Mouse (Mus musculus) C2C12 (cell line): ENCODE data around the gene Ppp1r12b. TPM values are rescaled to one million over a fixed set of nuclear protein-coding genes. Genes with fewer than 3 reads are reported as not detected.

Source experiments
- H3K27me3 ChIP-seq: one replicate; pipeline ENCODE4 v1.6.1; 2011; ENCODE audit not compliant: control insufficient read depth, insufficient read depth, insufficient read length
- H3K36me3 ChIP-seq: one replicate; pipeline ENCODE4 v1.6.1; 2011; ENCODE audit not compliant: control insufficient read depth, insufficient read depth
- H3K4me3 ChIP-seq: one replicate; pipeline ENCODE4 v1.5.1; 2011; ENCODE audit warnings: mild to moderate bottlenecking, control low read depth; ENCODE audit not compliant: poor library complexity, insufficient read depth, severe bottlenecking
- H3K79me2 ChIP-seq: one replicate; pipeline ENCODE4 v1.6.1; 2011; ENCODE audit not compliant: control insufficient read depth, insufficient read depth
- H3K79me3 ChIP-seq: one replicate; pipeline ENCODE4 v1.6.1; 2011; ENCODE audit warnings: low read depth, control low read depth
- H3ac ChIP-seq: one replicate; pipeline ENCODE3; 2011; ENCODE audit warnings: low read depth; ENCODE audit not compliant: control insufficient read depth, insufficient read length
- CEBPB ChIP-seq: IDR thresholded peaks from one replicate; pipeline ENCODE4 v1.6.1; 2011; ENCODE audit warnings: low read depth, mild to moderate bottlenecking, control low read depth, moderate library complexity
- CTCF ChIP-seq: IDR thresholded peaks from one replicate; pipeline ENCODE4 v1.5.1; 2011; ENCODE audit not compliant: control insufficient read depth, insufficient read depth, insufficient read length
- FOSL1 ChIP-seq: IDR thresholded peaks from one replicate; pipeline ENCODE4 v1.8.0; 2011; ENCODE audit warnings: mild to moderate bottlenecking, low read length; ENCODE audit not compliant: poor library complexity, insufficient read depth, severe bottlenecking
- MAX ChIP-seq: IDR thresholded peaks from one replicate; pipeline ENCODE4 v1.6.1; 2011; ENCODE audit warnings: mild to moderate bottlenecking, control low read depth
- MYOD1 ChIP-seq: IDR thresholded peaks from one replicate; pipeline ENCODE4 v1.6.1; 2011; ENCODE audit warnings: low read depth; ENCODE audit not compliant: control insufficient read depth, insufficient read length
- MYOG ChIP-seq: IDR thresholded peaks from one replicate; pipeline ENCODE4 v1.6.1; 2011; ENCODE audit not compliant: control insufficient read depth, insufficient read length; ENCODE audit errors: extremely low read depth
- USF1 ChIP-seq: IDR thresholded peaks from one replicate; pipeline ENCODE4 v1.6.1; 2011; ENCODE audit warnings: low read depth, mild to moderate bottlenecking, control low read depth, moderate library complexity
- polyA plus RNA-seq: library from polyadenylated mRNA; unstranded; fragments of >200 nt; fragmentation: generic; extraction: Trizol; gene quantifications from one replicate; pipeline ENCODE4 v1.2.1, GENCODE M21; 2012; ENCODE audit warnings: missing spikeins

The Ppp1r12b gene
- polyA plus RNA-seq, 1 experiment: 1.5 TPM

GRCm38 (mm10) chr1:134987962-134988341, 32.2 kb upstream of the Ppp1r12b start:
- Histone ChIP-seq H3K27me3 (no peaks in the 10 kb centered on the region), H3K4me3 (no peak overlapping the region), H3K79me2 (no peaks in the 10 kb centered on the region), H3K79me3 (no peaks in the 10 kb centered on the region), H3K36me3 (peaks cover 12% of the 10 kb centered on the region), H3ac (no peak overlapping the region)
- TF ChIP-seq MAX (no peak), MYOD1 (no peak), CEBPB (no peak), FOSL1 (no peak), MYOG (no peak), CTCF (no peak), USF1 (no peak)

- TF ChIP-seq MYOG (no peak), MAX (no peak), USF1 (no peak), CTCF (no peak), FOSL1 (no peak), MYOD1 (no peak), CEBPB (no peak)
- Histone ChIP-seq H3K27me3 (no peaks in the 10 kb centered on the region), H3K4me3 (no peak overlapping the region), H3ac (no peak overlapping the region), H3K79me3 (no peaks in the 10 kb centered on the region), H3K36me3 (peaks cover 12% of the 10 kb centered on the region), H3K79me2 (no peaks in the 10 kb centered on the region)
Measured at GRCm38 (mm10) chr1:134987173-134987961, 31.6 kb upstream of the Ppp1r12b start.

- Histone ChIP-seq H3K36me3 (peaks cover 24% of the 10 kb centered on the region), H3K79me3 (no peaks in the 10 kb centered on the region), H3ac (no peak overlapping the region), H3K4me3 (no peak overlapping the region), H3K27me3 (no peaks in the 10 kb centered on the region), H3K79me2 (no peaks in the 10 kb centered on the region)
- TF ChIP-seq CEBPB (no peak), FOSL1 (no peak), MYOD1 (no peak), CTCF (no peak), MYOG (no peak), USF1 (no peak), MAX (no peak)
Measured at GRCm38 (mm10) chr1:134972920-134973319, 17.2 kb upstream of the Ppp1r12b start.

GRCm38 (mm10) chr1:134965430-134965829, 9.7 kb upstream of the Ppp1r12b start:
- Histone ChIP-seq H3ac (no peak overlapping the region), H3K79me3 (peaks cover 3% of the 10 kb centered on the region), H3K79me2 (peaks cover 15% of the 10 kb centered on the region), H3K27me3 (no peaks in the 10 kb centered on the region), H3K36me3 (peaks cover 13% of the 10 kb centered on the region), H3K4me3 (no peak overlapping the region)
- no peak for TF ChIP-seq CTCF
- no peak for TF ChIP-seq MAX
- TF ChIP-seq MYOG: no peak
- TF ChIP-seq CEBPB: no peak
- TF ChIP-seq USF1: no peak
- no peak for TF ChIP-seq MYOD1
- no peak for TF ChIP-seq FOSL1

- Histone ChIP-seq H3K79me2 (peaks cover 15% of the 10 kb centered on the region), H3ac (peak overlapping the region; percentile 76), H3K4me3 (peak overlapping the region; percentile 43), H3K27me3 (no peaks in the 10 kb centered on the region), H3K36me3 (peaks cover 5% of the 10 kb centered on the region), H3K79me3 (peaks cover 3% of the 10 kb centered on the region)
- TF ChIP-seq USF1 (no peak), MYOG (no peak), CTCF (no peak), MAX (no peak), CEBPB (no peak), MYOD1 (no peak), FOSL1 (no peak)
Measured at GRCm38 (mm10) chr1:134962821-134963220, 7.1 kb upstream of the Ppp1r12b start.

- H3K79me2 ChIP-seq: peaks cover 15% of the 10 kb centered on the region
- peak within 1 kb of the TSS; percentile 43 for H3K4me3 ChIP-seq
- H3K27me3 ChIP-seq: no peaks in the 10 kb centered on the region
- no peaks in the 10 kb centered on the region for H3K36me3 ChIP-seq
- peak within 1 kb of the TSS; percentile 76 for H3ac ChIP-seq
- TF ChIP-seq USF1 (no peak), CEBPB (no peak), MYOG (no peak), FOSL1 (no peak), MAX (no peak), MYOD1 (no peak), CTCF (no peak)
- peaks cover 3% of the 10 kb centered on the region for H3K79me3 ChIP-seq
Measured at GRCm38 (mm10) chr1:134962053-134962803, 6.5 kb upstream of the Ppp1r12b start, which contains the start of gene Ube2t. TSS of gene Ube2t (plus strand) at chr1:134962565.
